ENCODE assay signal across 11 mouse cellular contexts in genomic region chr11:103007001-103007340, GRCm38 (mm10). TPM values are rescaled to one million over a fixed set of nuclear protein-coding genes. Genes with fewer than 3 reads are reported as not detected.
A peak's percentile ranks its signal among the peaks of the same experiment; 100 is the strongest.
DNase-seq lines count a peak whose midpoint lies in the region; ATAC-seq and TF ChIP-seq lines count a peak whose summit lies in the region.
"Had no signal": no experiment of that assay in that cellular context is flagged by ENCODE, and none has a peak within 500 bp of the region (broad histone marks: within the 10 kb centered on the region; RNA-seq: fewer than 3 reads in every experiment).

No protein-coding gene starts in this region.

- H3K9ac ChIP-seq in heart, postnatal 0 days (replicated peaks; ENCODE audit: low read depth, low read length), result no peak overlapping the region
- H3K9ac ChIP-seq in midbrain, postnatal 0 days (replicated peaks; ENCODE audit: low read length, poor library complexity, severe bottlenecking), result no peak overlapping the region
- H3K9ac ChIP-seq in forebrain, embryonic 16.5 days (replicated peaks; ENCODE audit: low read depth, low read length), result no peak overlapping the region
- H3K9ac ChIP-seq: neural tube, embryonic 12.5 days had no signal

- 19% methylated on average over 6 of the region's 6 CpGs for WGBS in bone marrow, adult 2 months
- WGBS in heart, postnatal 0 days, result 67% methylated on average over 6 of the region's 6 CpGs
- 85% methylated on average over 6 of the region's 6 CpGs for WGBS in midbrain, postnatal 0 days
- 72% methylated on average over 6 of the region's 6 CpGs for WGBS in forebrain, embryonic 16.5 days

- H3K36me3 ChIP-seq in heart, postnatal 0 days (replicated peaks; ENCODE audit: control insufficient read depth, insufficient read depth, low read length), result no peaks in the 10 kb centered on the region
- no peaks in the 10 kb centered on the region for H3K36me3 ChIP-seq in midbrain, postnatal 0 days (ENCODE audit: insufficient read depth, low read length)
- no peaks in the 10 kb centered on the region for H3K36me3 ChIP-seq in forebrain, embryonic 16.5 days (ENCODE audit: control insufficient read depth, insufficient read depth)

- no peaks in the 10 kb centered on the region for H3K9me3 ChIP-seq in heart, postnatal 0 days (replicated peaks; ENCODE audit: control insufficient read depth, low read length)
- H3K9me3 ChIP-seq in midbrain, postnatal 0 days (ENCODE audit: low read length), result no peaks in the 10 kb centered on the region
- H3K9me3 ChIP-seq in forebrain, embryonic 16.5 days (ENCODE audit: control insufficient read depth, low read length), result no peaks in the 10 kb centered on the region
- H3K9me3 ChIP-seq: neural tube, embryonic 12.5 days had no signal

- TF ChIP-seq POLR2A in bone marrow, adult 2 months (IDR thresholded peaks at IDR 0.05; ENCODE audit: borderline replicate concordance, control insufficient read depth, low read depth, low read length), result no peak

- H3K27ac ChIP-seq in bone marrow, adult 2 months (ENCODE audit: control insufficient read depth, insufficient read depth, low read depth, low read length, poor library complexity), result peak overlapping the region; percentile 77
- peak overlapping the region; percentile 30; the same call in 1 of the 2 replicates for H3K27ac ChIP-seq in heart, postnatal 0 days (ENCODE audit: low read depth)
- no peak overlapping the region for H3K27ac ChIP-seq in midbrain, postnatal 0 days (ENCODE audit: low read depth, low read length)
- H3K27ac ChIP-seq in forebrain, embryonic 16.5 days (ENCODE audit: low read length), result no peak overlapping the region
- H3K27ac ChIP-seq: neural tube, embryonic 12.5 days had no signal

- H3K4me2 ChIP-seq in heart, postnatal 0 days (ENCODE audit: low read depth, low read length), result no peak overlapping the region
- no peak overlapping the region for H3K4me2 ChIP-seq in midbrain, postnatal 0 days (ENCODE audit: low read depth, low read length, poor library complexity, severe bottlenecking)
- H3K4me2 ChIP-seq in forebrain, embryonic 16.5 days (ENCODE audit: low read length), result no peak overlapping the region
- H3K4me2 ChIP-seq: neural tube, embryonic 12.5 days had no signal

- peak; percentile 13; the same call in 1 of the 2 replicates for ATAC-seq in heart, postnatal 0 days (ENCODE audit: insufficient read depth, low read depth)
- ATAC-seq in midbrain, postnatal 0 days (ENCODE audit: low FRiP score), result no peak
- ATAC-seq in forebrain, embryonic 16.5 days, result no peak

- H3K4me3 ChIP-seq in bone marrow, adult 2 months (replicated peaks; ENCODE audit: control insufficient read depth, low read depth, low read length), result no peak overlapping the region
- no peak overlapping the region for H3K4me3 ChIP-seq in heart, postnatal 0 days (ENCODE audit: low read depth, low read length)
- H3K4me3 ChIP-seq in midbrain, postnatal 0 days (ENCODE audit: low read depth, low read length), result no peak overlapping the region
- no peak overlapping the region for H3K4me3 ChIP-seq in forebrain, embryonic 16.5 days (replicated peaks; ENCODE audit: low read length)
- H3K4me3 ChIP-seq: megakaryocyte, embryonic 14.5 days; neural tube, embryonic 12.5 days had no signal

- no peaks in the 10 kb centered on the region for H3K27me3 ChIP-seq in heart, postnatal 0 days (ENCODE audit: control insufficient read depth, insufficient read depth, low read length)
- H3K27me3 ChIP-seq in midbrain, postnatal 0 days (ENCODE audit: insufficient read depth, low read length), result no peaks in the 10 kb centered on the region
- no peaks in the 10 kb centered on the region for H3K27me3 ChIP-seq in forebrain, embryonic 16.5 days (replicated peaks; ENCODE audit: control insufficient read depth, insufficient read depth, low read length)
- H3K27me3 ChIP-seq: megakaryocyte, embryonic 14.5 days; neural tube, embryonic 12.5 days had no signal

- DNase-seq in layer of hippocampus, adult 11-12 months (ENCODE audit: low spot score), result peak; percentile 55
- DNase-seq in layer of hippocampus, adult 18-20 months (ENCODE audit: low spot score in 2 of 2), result no peak
- no peak for DNase-seq in heart, postnatal 0 days (ENCODE audit: low spot score)
- peak; percentile 72 for DNase-seq in lung, postnatal 4 days
- no peak for DNase-seq in midbrain, postnatal 0 days (ENCODE audit: low spot score)
- no peak for DNase-seq in embryo, embryonic 11 days
- DNase-seq: gastrocnemius, postnatal 36 days had no signal

- peaks cover 9% of the 10 kb centered on the region; the same call in 1 of the 2 replicates for H3K4me1 ChIP-seq in bone marrow, adult 2 months (ENCODE audit: control insufficient read depth, insufficient read depth, low read length)
- peaks cover 14% of the 10 kb centered on the region for H3K4me1 ChIP-seq in heart, postnatal 0 days (ENCODE audit: control insufficient read depth, insufficient read depth)
- H3K4me1 ChIP-seq in midbrain, postnatal 0 days (ENCODE audit: insufficient read depth, low read length), result 0 out of 2 replicates have a peak, but pooled peaks cover 3% of the 10 kb centered on the region
- peaks cover 17% of the 10 kb centered on the region for H3K4me1 ChIP-seq in forebrain, embryonic 16.5 days (replicated peaks; ENCODE audit: control insufficient read depth, insufficient read depth, low read length)

- no peak for TF ChIP-seq EP300 in heart, postnatal 0 days (IDR thresholded peaks at IDR 0.05; ENCODE audit: low read depth)

- TF ChIP-seq CTCF in bone marrow, adult 2 months (IDR thresholded peaks at IDR 0.05; ENCODE audit: control insufficient read depth, insufficient read depth, low read length), result no peak
- TF ChIP-seq CTCF in heart, postnatal 0 days (IDR thresholded peaks at IDR 0.05; ENCODE audit: low read depth), result no peak
- TF ChIP-seq CTCF in midbrain, postnatal 0 days (IDR thresholded peaks at IDR 0.05), result no peak

RNA-seq across cellular contexts. Expression of gene Nmt1, which starts 21.0 kb away (rescaled TPM):
- 100 to 1,000 TPM; 166 to 172 TPM for total RNA-seq in layer of hippocampus, adult 18-20 months (2021)
- polyA plus RNA-seq in bone marrow, adult 2 months (2011; ENCODE audit: insufficient read depth, insufficient read length, low replicate concordance, missing spikeins), result 28.0 and 38.2 TPM in 2 replicates
- 47.6 and 63.6 TPM in 2 replicates for total RNA-seq in heart, postnatal 0 days (2014; rRNA removed; ENCODE audit: low replicate concordance)
- 46.6 and 50.0 TPM in 2 replicates for polyA plus RNA-seq in heart, postnatal 0 days (2015; fragmentation: Nextera tagmentation; extraction: Ambion mirVana)
- 48.6 and 56.3 TPM in 2 replicates for total RNA-seq in midbrain, postnatal 0 days (2014; rRNA removed)
- 39.1 and 40.5 TPM in 2 replicates for polyA plus RNA-seq in midbrain, postnatal 0 days (2015; fragmentation: Nextera tagmentation; extraction: Ambion mirVana)
- polyA plus RNA-seq in forebrain, embryonic 16.5 days (2015; fragmentation: Nextera tagmentation; extraction: Ambion mirVana), result 31.7 and 37.2 TPM in 2 replicates

RNA-seq across cellular contexts. Expression of gene Dcakd, which starts 21.2 kb away (rescaled TPM):
- total RNA-seq in layer of hippocampus, adult 18-20 months (2021), result 10 to 100 TPM; 68.9 to 69.0 TPM
- polyA plus RNA-seq in bone marrow, adult 2 months (2011; ENCODE audit: insufficient read depth, insufficient read length, low replicate concordance, missing spikeins), result 10.0 and 13.9 TPM in 2 replicates
- 53.5 and 64.0 TPM in 2 replicates for total RNA-seq in heart, postnatal 0 days (2014; rRNA removed; ENCODE audit: low replicate concordance)
- polyA plus RNA-seq in heart, postnatal 0 days (2015; fragmentation: Nextera tagmentation; extraction: Ambion mirVana), result 45.2 and 50.4 TPM in 2 replicates
- total RNA-seq in midbrain, postnatal 0 days (2014; rRNA removed), result 154 and 191 TPM in 2 replicates
- 165 and 173 TPM in 2 replicates for polyA plus RNA-seq in midbrain, postnatal 0 days (2015; fragmentation: Nextera tagmentation; extraction: Ambion mirVana)
- 162 and 166 TPM in 2 replicates for polyA plus RNA-seq in forebrain, embryonic 16.5 days (2015; fragmentation: Nextera tagmentation; extraction: Ambion mirVana)

Comparison
In these comparisons a context has a peak if more than half of its experiments do, and no peak if none do; other contexts are left out.
1. DNase-seq: peak in layer of hippocampus, adult 11-12 months (single experiment) and lung, postnatal 4 days (2 of 2); none in layer of hippocampus, adult 18-20 months (0 of 2), heart, postnatal 0 days (single experiment), midbrain, postnatal 0 days (single experiment) and embryo, embryonic 11 days (single experiment).
2. H3K27ac ChIP-seq: peak in bone marrow, adult 2 months (single experiment) and heart, postnatal 0 days (single experiment); none in midbrain, postnatal 0 days (single experiment) and forebrain, embryonic 16.5 days (single experiment).